Mouse (Mus musculus) forebrain, postnatal 0 days (tissue): ENCODE data around the gene Zfp362. TPM values are rescaled to one million over a fixed set of nuclear protein-coding genes. Genes with fewer than 3 reads are reported as not detected.

Experiments
- ATAC-seq: fragments of 200-750 bp; cut with Nextera tagmentation; 2 replicates; pipeline ENCODE4 v1.8.0; 2017; ENCODE audit warnings: mild to moderate bottlenecking, moderate library complexity
- DNase-seq: peaks from one replicate; pipeline ENCODE4 v3.0.0-alpha.2; 2015
- H3K27ac ChIP-seq: fragments of 300-500 bp; sonication (generic); 2 replicates; pipeline ENCODE4 v1.5.1; 2014; ENCODE audit warnings: low read depth, mild to moderate bottlenecking, antibody characterized with exemption, low read length, moderate library complexity, mixed read lengths
- H3K27me3 ChIP-seq: fragments of 300-500 bp; sonication (generic); 2 replicates; pipeline ENCODE4 v1.6.1; 2014; ENCODE audit warnings: mild to moderate bottlenecking, low read length, mixed read lengths; ENCODE audit not compliant: insufficient read depth
- H3K36me3 ChIP-seq: fragments of 300-500 bp; sonication (generic); 2 replicates; pipeline ENCODE4 v1.6.1; 2014; ENCODE audit warnings: mild to moderate bottlenecking, moderate library complexity; ENCODE audit not compliant: insufficient read depth
- H3K4me1 ChIP-seq: fragments of 300-500 bp; sonication (generic); 2 replicates; pipeline ENCODE4 v1.6.1; 2014; ENCODE audit warnings: antibody characterized with exemption; ENCODE audit not compliant: insufficient read depth
- H3K4me2 ChIP-seq: fragments of 300-500 bp; sonication (generic); 2 replicates; pipeline ENCODE4 v1.6.1; 2014; ENCODE audit warnings: low read depth, mild to moderate bottlenecking, moderate library complexity
- H3K4me3 ChIP-seq: fragments of 300-500 bp; sonication (generic); 2 replicates; pipeline ENCODE4 v1.5.1; 2014; ENCODE audit warnings: low read depth, low read length, mixed read lengths
- H3K9ac ChIP-seq: fragments of 300-500 bp; sonication (generic); 2 replicates; pipeline ENCODE4 v1.6.1; 2014; ENCODE audit warnings: mild to moderate bottlenecking
- H3K9me3 ChIP-seq: fragments of 300-500 bp; sonication (generic); 2 replicates; pipeline ENCODE4 v1.6.1; 2016; ENCODE audit warnings: low read length
- CTCF ChIP-seq: sonication (generic); IDR thresholded peaks from 2 replicates; pipeline ENCODE4 v1.5.1; 2016; ENCODE audit warnings: antibody characterized with exemption, control low read depth, low read depth
- WGBS: fragments of 180-500 bp; shearing (Covaris S2); extraction: QIAGEN DNeasy Blood & Tissue Kit; methylation state at CpG from one replicate; pipeline ENCODE4 v1.1.7; 2014; 5-methylcytosine and 5-hydroxymethylcytosine counted together
- polyA plus RNA-seq: library from polyadenylated mRNA; unstranded; fragments of >200 nt; fragmentation: Nextera tagmentation; extraction: Ambion mirVana; gene quantifications from 2 replicates; pipeline ENCODE4 v1.2.1, GENCODE M21; 2015
- total RNA-seq: library from RNA; depleted of rRNA; stranded (reverse); fragments of >200 nt; gene quantifications from 2 replicates; pipeline ENCODE4 v1.2.3, GENCODE M21; 2014

Zfp362 gene
- total and polyA plus RNA-seq, 2 experiments from 2014 or later, result 26.9 to 29.8 TPM

- TF ChIP-seq CTCF, result no peak
- Histone ChIP-seq H3K9me3 (no peaks in the 10 kb centered on the region), H3K36me3 (no peaks in the 10 kb centered on the region), H3K4me2 (no peak overlapping the region), H3K4me3 (no peak overlapping the region), H3K27me3 (no peaks in the 10 kb centered on the region), H3K4me1 (peaks cover 44% of the 10 kb centered on the region), H3K9ac (no peak overlapping the region), H3K27ac (peak overlapping the region; percentile 62)
- 24% methylated on average over 14 of the region's 14 CpGs for WGBS
- DNase-seq (no peak), ATAC-seq (no peak)
These were observed 67.8 kb downstream of the Zfp362 start for GRCm38 (mm10) chr4:128737825-128738610.

GRCm38 (mm10) chr4:128737137-128737589 lies 68.7 kb downstream of the Zfp362 start:
- 6% methylated on average over 6 of the region's 6 CpGs for WGBS
- no peak for TF ChIP-seq CTCF
- no peaks in the 10 kb centered on the region for H3K9me3 ChIP-seq
- ATAC-seq, result peak; percentile 30
- H3K4me1 ChIP-seq, result peaks cover 49% of the 10 kb centered on the region
- no peaks in the 10 kb centered on the region for H3K36me3 ChIP-seq
- H3K4me3 ChIP-seq, result no peak overlapping the region
- peak overlapping the region; percentile 15 for H3K9ac ChIP-seq
- H3K27ac ChIP-seq, result peak overlapping the region; percentile 68
- DNase-seq, result no peak
- no peak overlapping the region for H3K4me2 ChIP-seq
- no peaks in the 10 kb centered on the region for H3K27me3 ChIP-seq

- DNase-seq (no peak), ATAC-seq (no peak)
- Histone ChIP-seq H3K4me2 (peak overlapping the region; percentile 24; the same call in 1 of the 2 replicates), H3K27ac (peak overlapping the region; percentile 62), H3K4me1 (peaks cover 64% of the 10 kb centered on the region), H3K9ac (no peak overlapping the region), H3K4me3 (no peak overlapping the region), H3K27me3 (no peaks in the 10 kb centered on the region), H3K36me3 (0 out of 2 replicates have a peak, but pooled peaks cover 7% of the 10 kb centered on the region), H3K9me3 (no peaks in the 10 kb centered on the region)
- 47% methylated on average over 18 of the region's 18 CpGs for WGBS
- TF ChIP-seq CTCF, result no peak
These were observed 70.8 kb downstream of the Zfp362 start for GRCm38 (mm10) chr4:128734721-128735671.

- 0 out of 2 replicates have a peak, but pooled peaks cover 7% of the 10 kb centered on the region for H3K36me3 ChIP-seq
- 4% methylated on average over 5 of the region's 5 CpGs for WGBS
- H3K4me2 ChIP-seq, result peak overlapping the region; percentile 24
- H3K4me3 ChIP-seq, result no peak overlapping the region
- peak overlapping the region; percentile 62 for H3K27ac ChIP-seq
- peaks cover 70% of the 10 kb centered on the region for H3K4me1 ChIP-seq
- H3K9me3 ChIP-seq, result no peaks in the 10 kb centered on the region
- no peaks in the 10 kb centered on the region for H3K27me3 ChIP-seq
- peak; percentile 77 for ATAC-seq
- peak overlapping the region; percentile 33 for H3K9ac ChIP-seq
- no peak for TF ChIP-seq CTCF
- DNase-seq, result peak; percentile 74
These were observed 71.6 kb downstream of the Zfp362 start for GRCm38 (mm10) chr4:128734217-128734616.

- DNase-seq (no peak), ATAC-seq (no peak)
- Histone ChIP-seq H3K9me3 (no peaks in the 10 kb centered on the region), H3K4me1 (peaks cover 71% of the 10 kb centered on the region), H3K4me3 (no peak overlapping the region), H3K9ac (peak overlapping the region; percentile 33; the same call in 1 of the 2 replicates), H3K4me2 (peak overlapping the region; percentile 2), H3K27ac (peak overlapping the region; percentile 62), H3K36me3 (0 out of 2 replicates have a peak, but pooled peaks cover 7% of the 10 kb centered on the region), H3K27me3 (no peaks in the 10 kb centered on the region)
- 25% methylated on average over 6 of the region's 6 CpGs for WGBS
- no peak for TF ChIP-seq CTCF
These were observed 72.3 kb downstream of the Zfp362 start for GRCm38 (mm10) chr4:128733496-128733895.

- DNase-seq (no peak), ATAC-seq (no peak)
- H3K27me3 ChIP-seq, result no peaks in the 10 kb centered on the region
- H3K36me3 ChIP-seq, result 0 out of 2 replicates have a peak, but pooled peaks cover 7% of the 10 kb centered on the region
- no peak overlapping the region for H3K9ac ChIP-seq
- H3K27ac ChIP-seq, result no peak overlapping the region
- H3K9me3 ChIP-seq, result no peaks in the 10 kb centered on the region
- H3K4me1 ChIP-seq, result peaks cover 68% of the 10 kb centered on the region
- 25% methylated on average over 5 of the region's 5 CpGs for WGBS
- H3K4me3 ChIP-seq, result no peak overlapping the region
- no peak overlapping the region; the same call in 1 of the 2 replicates for H3K4me2 ChIP-seq
- TF ChIP-seq CTCF, result no peak
These were observed 73.1 kb downstream of the Zfp362 start for GRCm38 (mm10) chr4:128732794-128733193.
